Mouse (Mus musculus) brain, embryonic 14.5 days (tissue): ENCODE data around the gene Gif.

Experiments used
- CTCF ChIP-seq: fragments of 200-500 bp; IDR thresholded peaks from 2 replicates; pipeline ENCODE4 v1.5.1; 2012; ENCODE audit warnings: inconsistent platforms, mild to moderate bottlenecking, moderate library complexity, borderline replicate concordance; ENCODE audit not compliant: insufficient read depth, insufficient read length; ENCODE audit errors: extremely low read depth
- POLR2A ChIP-seq: fragments of 200-500 bp; IDR thresholded peaks from 2 replicates; pipeline ENCODE4 v1.6.1; 2012; ENCODE audit warnings: mild to moderate bottlenecking, inconsistent platforms, borderline replicate concordance; ENCODE audit not compliant: poor library complexity, insufficient read depth, insufficient read length, severe bottlenecking; ENCODE audit errors: extremely low read depth

GRCm38 (mm10) chr19:11736455-11736854 lies 10.9 kb upstream of the Gif start:
- TF ChIP-seq CTCF (no peak), POLR2A (no peak)
